Mouse (Mus musculus): ENCODE measurements around the gene Clcnkb.

- no peak for TF ChIP-seq EP300 (IDR thresholded peaks at IDR 0.05; ENCODE audit: low read depth)
- TF ChIP-seq CTCF (IDR thresholded peaks at IDR 0.05; ENCODE audit: low read depth) = no peak
These were observed 36.1 kb downstream of the Clcnkb start for GRCm38 (mm10) chr4:141379674-141380073.

Data from heart, postnatal 0 days (tissue).